Mouse (Mus musculus): ENCODE measurements at regions not wholly inside any gene's neighbourhood (a gene's known extent, or its start where the extent isn't known, plus 50 kb on each side); places are given as distances from the start of the nearest gene placed in this dataset.

DNA sequence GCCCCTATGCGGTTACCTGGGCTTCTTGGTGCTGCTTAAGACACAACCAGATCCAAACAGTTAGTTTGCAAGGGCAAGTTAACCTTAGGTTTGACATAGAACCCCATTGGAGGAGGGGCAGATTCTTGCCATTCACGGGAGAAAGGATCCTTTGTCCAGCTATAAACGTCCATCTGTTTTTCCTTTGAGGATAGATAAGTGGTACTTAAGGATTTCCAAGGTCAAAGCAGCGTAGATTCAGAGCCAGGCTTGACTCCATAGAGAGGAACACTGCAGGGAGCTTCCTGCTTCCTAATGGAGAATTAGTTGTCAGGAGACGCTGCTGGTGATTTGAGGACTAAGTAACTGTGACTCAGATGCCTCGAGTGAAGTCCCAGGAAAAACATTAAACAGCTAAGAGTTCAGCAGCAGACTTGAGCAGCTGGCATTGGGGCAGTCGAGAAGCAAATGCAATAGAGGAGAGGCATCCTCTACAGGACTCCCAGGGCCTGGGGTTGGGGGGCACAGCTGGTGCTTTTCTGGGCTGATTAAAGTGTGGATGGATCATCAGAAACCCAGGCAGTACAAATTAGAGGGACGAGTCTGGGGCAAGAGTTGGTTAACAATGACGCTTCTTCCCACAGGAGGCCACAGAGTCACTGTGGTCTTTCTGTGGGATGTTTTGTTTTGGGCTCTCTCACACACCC, 322.8 kb downstream of the Med10 start:
- no peak for TF ChIP-seq CTCF (IDR thresholded peaks at IDR 0.05; ENCODE audit: extremely low read depth, insufficient read length, insufficient replicate concordance, low read depth, low read length)
- TF ChIP-seq POLR2A (IDR thresholded peaks at IDR 0.05; ENCODE audit: low read depth, low read length), result no peak

Data from small intestine, adult 2 months (tissue).